Mouse (Mus musculus): ENCODE data around the gene Fasn. TPM values are rescaled to one million over a fixed set of nuclear protein-coding genes. Genes with fewer than 3 reads are reported as not detected.
"Not testable (repeated sequence)": the region's sequence is repeated elsewhere in the genome, so short reads cannot be mapped to it uniquely, and the experiment has no call there.

Fasn gene
- 56.1 and 66.1 TPM in 2 replicates for polyA plus RNA-seq (2014; fragmentation: Nextera tagmentation; extraction: Ambion mirVana)

DNA sequence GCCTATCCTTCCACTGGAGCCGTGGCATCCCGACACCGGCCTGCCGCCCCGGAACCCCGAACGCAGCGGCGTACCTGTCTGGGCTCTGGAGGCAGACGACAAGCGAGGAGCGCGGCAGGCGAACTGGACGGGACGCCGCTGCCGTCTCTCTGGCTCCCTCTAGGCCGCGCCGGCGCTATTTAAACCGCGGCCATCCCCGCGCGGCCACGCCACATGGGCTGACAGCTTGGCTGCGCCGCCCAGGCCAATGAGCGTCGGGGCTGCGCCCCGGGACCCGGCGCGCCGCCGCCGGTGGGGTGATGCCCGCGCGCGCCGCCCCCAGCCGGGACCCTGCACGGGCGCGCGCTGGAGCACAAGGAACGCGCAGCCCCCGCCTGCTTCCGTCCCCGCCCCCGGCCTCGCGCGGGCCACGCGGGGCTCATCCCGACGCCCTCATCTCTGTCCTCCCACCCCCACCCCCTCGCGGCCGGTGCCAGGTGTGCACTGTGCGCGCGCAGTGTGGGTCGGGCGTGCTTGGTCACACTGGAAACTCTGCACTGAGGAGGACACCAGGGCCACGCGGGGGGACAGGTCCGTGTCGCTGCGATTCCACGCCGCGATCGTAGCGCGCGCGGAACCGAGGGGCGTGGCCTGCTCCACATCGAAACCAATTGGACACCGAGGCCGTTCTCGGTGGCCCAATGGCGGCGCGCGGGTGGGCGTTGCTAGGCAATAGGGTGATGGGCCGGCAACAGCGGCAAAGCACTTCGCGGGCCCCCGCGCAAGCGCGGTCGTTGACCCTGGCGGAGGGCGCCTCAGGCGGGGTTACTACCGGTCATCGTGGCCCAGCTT is at the start of gene Fasn:
TSS of gene Fasn (minus strand) at position 592 of the 831 bp plus-strand sequence.
- ATAC-seq (replicated peaks; ENCODE audit: insufficient number of reproducible peaks, low FRiP score, low TSS enrichment, low read depth) (peak; percentile 87), DNase-seq (ENCODE audit: low spot score) (peak; percentile 97)
- peak within 1 kb of the TSS; percentile 94 for H3K9ac ChIP-seq (replicated peaks; ENCODE audit: low read length)
- H3K36me3 ChIP-seq (replicated peaks; ENCODE audit: control insufficient read depth, insufficient read depth, low read depth, low read length): peaks cover 14% of the 10 kb centered on the region
- H3K4me3 ChIP-seq (ENCODE audit: low read depth, low read length): peak within 1 kb of the TSS; percentile 92
- no peaks in the 10 kb centered on the region for H3K9me3 ChIP-seq (replicated peaks; ENCODE audit: control insufficient read depth, low read length)
- peak within 1 kb of the TSS; percentile 97 for H3K27ac ChIP-seq (replicated peaks; ENCODE audit: low read depth, low read length)
- WGBS: 0% methylated on average over 100 of the region's 109 CpGs
- H3K27me3 ChIP-seq (ENCODE audit: control insufficient read depth, insufficient read depth, low read length): no peaks in the 10 kb centered on the region
- peaks cover 22% of the 10 kb centered on the region for H3K4me1 ChIP-seq (ENCODE audit: control insufficient read depth, insufficient read depth, low read length)
- peak within 1 kb of the TSS; percentile 64 for H3K4me2 ChIP-seq (ENCODE audit: low read depth, low read length)

DNA sequence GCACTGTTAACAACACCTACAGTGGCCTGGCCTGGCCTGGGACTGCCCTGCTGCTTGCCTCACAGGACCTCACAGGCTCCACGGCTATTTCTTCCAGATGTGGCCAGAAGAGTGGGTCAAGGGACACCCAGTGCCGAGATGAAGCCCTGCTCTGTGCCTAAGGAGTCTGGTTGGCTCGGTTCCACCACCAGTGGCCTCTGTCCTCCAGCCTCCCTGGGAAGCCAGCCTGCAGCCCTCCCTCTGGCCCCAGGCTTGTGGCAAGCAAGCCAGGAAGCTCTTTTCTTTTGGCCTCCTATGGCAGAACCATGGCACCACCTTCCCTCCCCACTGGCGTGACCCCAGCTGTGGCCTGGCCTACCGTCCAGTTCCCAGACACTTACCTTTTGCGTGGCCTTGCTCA is 48.9 kb upstream of the Fasn start:
- Histone ChIP-seq H3K4me1 (ENCODE audit: control insufficient read depth, insufficient read depth, low read length) (no peaks in the 10 kb centered on the region), H3K4me3 (ENCODE audit: low read depth, low read length) (no peak overlapping the region), H3K27me3 (ENCODE audit: control insufficient read depth, insufficient read depth, low read length) (no peaks in the 10 kb centered on the region), H3K4me2 (ENCODE audit: low read depth, low read length) (no peak overlapping the region), H3K36me3 (replicated peaks; ENCODE audit: control insufficient read depth, insufficient read depth, low read depth, low read length) (no peaks in the 10 kb centered on the region), H3K9ac (replicated peaks; ENCODE audit: low read length) (no peak overlapping the region; the same call in 1 of the 2 replicates), H3K27ac (replicated peaks; ENCODE audit: low read depth, low read length) (no peak overlapping the region), H3K9me3 (replicated peaks; ENCODE audit: control insufficient read depth, low read length) (no peaks in the 10 kb centered on the region)
- WGBS: 53% methylated on average over 6 of the region's 6 CpGs
- DNase-seq (ENCODE audit: low spot score) (no peak), ATAC-seq (replicated peaks; ENCODE audit: insufficient number of reproducible peaks, low FRiP score, low TSS enrichment, low read depth) (no peak)

DNA sequence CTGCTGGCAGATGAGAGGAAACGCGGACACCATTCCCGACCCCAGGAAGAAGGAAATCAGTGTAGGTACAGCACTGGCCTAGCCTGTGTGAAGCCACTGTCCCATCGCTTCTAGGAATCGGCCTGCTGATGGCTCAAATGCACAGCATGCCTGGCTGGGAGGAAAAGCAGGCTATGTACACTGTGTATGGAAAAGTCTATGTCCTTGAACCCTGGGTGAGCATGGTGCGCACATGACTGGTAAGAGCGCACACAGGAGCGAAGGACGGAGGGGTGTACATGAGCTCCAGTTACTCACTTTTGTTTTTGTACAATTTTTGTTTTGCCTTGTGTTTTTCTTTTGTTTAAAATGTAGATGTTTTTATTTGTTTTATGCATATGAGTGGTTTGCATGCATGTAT is 47.2 kb upstream of the Fasn start:
- H3K27me3 ChIP-seq (ENCODE audit: control insufficient read depth, insufficient read depth, low read length): no peaks in the 10 kb centered on the region
- no peaks in the 10 kb centered on the region for H3K36me3 ChIP-seq (replicated peaks; ENCODE audit: control insufficient read depth, insufficient read depth, low read depth, low read length)
- 91% methylated on average over 9 of the region's 9 CpGs for WGBS
- no peak overlapping the region; the same call in 1 of the 2 replicates for H3K9ac ChIP-seq (replicated peaks; ENCODE audit: low read length)
- no peak overlapping the region for H3K4me3 ChIP-seq (ENCODE audit: low read depth, low read length)
- H3K27ac ChIP-seq (replicated peaks; ENCODE audit: low read depth, low read length): no peak overlapping the region
- no peak for ATAC-seq (replicated peaks; ENCODE audit: insufficient number of reproducible peaks, low FRiP score, low TSS enrichment, low read depth)
- no peaks in the 10 kb centered on the region for H3K9me3 ChIP-seq (replicated peaks; ENCODE audit: control insufficient read depth, low read length)
- H3K4me2 ChIP-seq (ENCODE audit: low read depth, low read length): no peak overlapping the region
- H3K4me1 ChIP-seq (ENCODE audit: control insufficient read depth, insufficient read depth, low read length): no peaks in the 10 kb centered on the region
- DNase-seq (ENCODE audit: low spot score): no peak

DNA sequence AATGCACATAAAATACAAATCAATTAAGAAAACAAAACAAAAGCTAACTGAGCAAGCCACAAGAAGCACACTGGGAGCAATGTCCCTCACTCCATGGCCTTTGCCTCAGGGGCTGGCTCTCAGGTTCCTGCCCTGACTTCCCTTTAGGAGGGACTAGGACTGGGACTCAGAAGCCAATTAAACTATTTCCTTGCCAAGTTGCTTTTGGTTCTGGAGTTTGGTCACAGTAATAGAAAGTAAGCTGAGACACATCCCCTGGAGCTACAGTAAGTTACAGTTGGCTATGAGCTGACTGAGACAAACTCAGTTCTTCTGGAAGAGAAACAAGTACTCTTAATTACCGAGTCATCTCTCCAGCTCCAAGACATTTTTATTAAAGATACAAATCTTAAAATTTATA is 41.5 kb upstream of the Fasn start:
- DNase-seq (ENCODE audit: low spot score): no peak
- H3K27ac ChIP-seq (replicated peaks; ENCODE audit: low read depth, low read length): no peak overlapping the region
- no peak overlapping the region for H3K4me3 ChIP-seq (ENCODE audit: low read depth, low read length)
- H3K36me3 ChIP-seq (replicated peaks; ENCODE audit: control insufficient read depth, insufficient read depth, low read depth, low read length): no peaks in the 10 kb centered on the region
- no peaks in the 10 kb centered on the region for H3K9me3 ChIP-seq (replicated peaks; ENCODE audit: control insufficient read depth, low read length)
- no peak for ATAC-seq (replicated peaks; ENCODE audit: insufficient number of reproducible peaks, low FRiP score, low TSS enrichment, low read depth)
- H3K27me3 ChIP-seq (ENCODE audit: control insufficient read depth, insufficient read depth, low read length): no peaks in the 10 kb centered on the region
- H3K9ac ChIP-seq (replicated peaks; ENCODE audit: low read length): no peak overlapping the region
- WGBS: 74% methylated on average over 1 of the region's 1 CpGs
- no peaks in the 10 kb centered on the region for H3K4me1 ChIP-seq (ENCODE audit: control insufficient read depth, insufficient read depth, low read length)
- H3K4me2 ChIP-seq (ENCODE audit: low read depth, low read length): no peak overlapping the region

DNA sequence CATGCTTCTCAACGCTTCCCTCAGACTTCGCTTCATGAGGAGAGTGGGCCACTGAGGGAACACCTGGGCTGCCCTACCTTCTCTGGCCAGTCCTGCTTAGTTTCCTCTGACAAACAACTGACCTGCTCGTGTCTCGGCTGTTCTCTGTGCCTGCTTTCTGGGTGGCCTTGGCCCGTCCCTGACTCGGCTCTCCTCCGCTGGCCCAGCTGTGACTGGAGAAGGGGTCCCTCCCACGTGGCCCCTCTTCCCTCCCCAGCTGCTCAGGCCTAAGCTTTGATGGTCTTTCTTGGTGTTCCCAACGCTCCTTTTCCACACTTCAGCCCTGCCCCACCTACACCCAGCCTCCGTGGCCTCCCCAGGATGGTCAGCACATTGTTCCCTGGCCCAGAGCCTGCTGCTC is 38.5 kb upstream of the Fasn start:
- Histone ChIP-seq H3K9me3 (replicated peaks; ENCODE audit: control insufficient read depth, low read length) (no peaks in the 10 kb centered on the region), H3K4me2 (ENCODE audit: low read depth, low read length) (no peak overlapping the region), H3K4me1 (ENCODE audit: control insufficient read depth, insufficient read depth, low read length) (no peaks in the 10 kb centered on the region), H3K27ac (replicated peaks; ENCODE audit: low read depth, low read length) (no peak overlapping the region), H3K9ac (replicated peaks; ENCODE audit: low read length) (no peak overlapping the region; the same call in 1 of the 2 replicates), H3K36me3 (replicated peaks; ENCODE audit: control insufficient read depth, insufficient read depth, low read depth, low read length) (no peaks in the 10 kb centered on the region), H3K4me3 (ENCODE audit: low read depth, low read length) (no peak overlapping the region), H3K27me3 (ENCODE audit: control insufficient read depth, insufficient read depth, low read length) (no peaks in the 10 kb centered on the region)
- 72% methylated on average over 10 of the region's 10 CpGs for WGBS
- no peak for ATAC-seq (replicated peaks; ENCODE audit: insufficient number of reproducible peaks, low FRiP score, low TSS enrichment, low read depth)
- no peak for DNase-seq (ENCODE audit: low spot score)

DNA sequence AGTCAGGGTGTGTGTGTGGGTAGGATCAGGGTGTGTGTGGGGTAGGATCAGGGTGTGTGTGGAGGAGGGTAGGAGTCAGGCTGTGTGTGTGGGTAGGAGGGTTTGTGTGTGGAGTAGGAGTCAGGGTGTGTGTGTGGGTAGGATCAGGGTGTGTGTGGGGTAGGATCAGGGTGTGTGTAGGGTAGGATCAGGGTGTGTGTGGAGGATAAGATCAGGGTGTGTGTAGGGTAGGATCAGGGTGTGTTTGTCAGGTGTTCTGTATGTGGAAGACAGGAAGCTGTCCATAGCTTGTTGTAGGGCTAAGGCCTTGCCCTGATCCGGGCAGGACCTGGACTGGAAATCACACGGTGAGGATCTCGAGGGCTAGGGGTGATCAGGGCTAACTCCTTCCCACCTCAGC is 31.6 kb upstream of the Fasn start:
- WGBS: 94% methylated on average over 3 of the region's 3 CpGs
- not testable (repeated sequence) for H3K27ac ChIP-seq (replicated peaks; ENCODE audit: low read depth, low read length); H3K4me3 ChIP-seq (ENCODE audit: low read depth, low read length); H3K4me1 ChIP-seq (ENCODE audit: control insufficient read depth, insufficient read depth, low read length); H3K36me3 ChIP-seq (replicated peaks; ENCODE audit: control insufficient read depth, insufficient read depth, low read depth, low read length); ATAC-seq (replicated peaks; ENCODE audit: insufficient number of reproducible peaks, low FRiP score, low TSS enrichment, low read depth); H3K4me2 ChIP-seq (ENCODE audit: low read depth, low read length); H3K9me3 ChIP-seq (replicated peaks; ENCODE audit: control insufficient read depth, low read length); DNase-seq (ENCODE audit: low spot score); H3K27me3 ChIP-seq (ENCODE audit: control insufficient read depth, insufficient read depth, low read length); H3K9ac ChIP-seq (replicated peaks; ENCODE audit: low read length)

DNA sequence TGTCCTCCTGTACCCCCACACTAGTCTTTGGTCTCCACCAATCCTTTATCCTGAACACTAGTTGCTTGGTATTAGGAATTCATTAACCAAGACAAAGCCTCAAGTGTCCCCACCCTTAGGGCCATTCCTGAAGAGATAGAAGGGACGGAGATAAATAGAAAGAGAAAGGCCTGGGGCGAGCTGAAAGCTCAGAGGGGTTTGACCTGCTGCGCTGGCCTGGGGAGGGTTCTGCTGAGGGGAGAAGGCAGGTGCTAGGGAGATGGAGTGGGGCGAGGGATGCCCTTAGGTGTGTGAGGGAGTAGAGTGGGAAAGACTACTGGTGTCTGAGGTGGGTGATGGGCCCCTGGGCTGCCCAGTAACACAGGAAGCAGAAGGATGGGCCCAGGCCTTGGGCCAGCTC is 29.4 kb upstream of the Fasn start:
- Histone ChIP-seq H3K27ac (replicated peaks; ENCODE audit: low read depth, low read length) (no peak overlapping the region), H3K36me3 (replicated peaks; ENCODE audit: control insufficient read depth, insufficient read depth, low read depth, low read length) (no peaks in the 10 kb centered on the region), H3K4me2 (ENCODE audit: low read depth, low read length) (no peak overlapping the region), H3K9me3 (replicated peaks; ENCODE audit: control insufficient read depth, low read length) (no peaks in the 10 kb centered on the region), H3K4me1 (ENCODE audit: control insufficient read depth, insufficient read depth, low read length) (no peaks in the 10 kb centered on the region), H3K27me3 (ENCODE audit: control insufficient read depth, insufficient read depth, low read length) (no peaks in the 10 kb centered on the region), H3K4me3 (ENCODE audit: low read depth, low read length) (no peak overlapping the region), H3K9ac (replicated peaks; ENCODE audit: low read length) (no peak overlapping the region)
- WGBS: 65% methylated on average over 4 of the region's 4 CpGs
- DNase-seq (ENCODE audit: low spot score): no peak
- ATAC-seq (replicated peaks; ENCODE audit: insufficient number of reproducible peaks, low FRiP score, low TSS enrichment, low read depth): peak; percentile 27; the same call in 1 of the 2 replicates

DNA sequence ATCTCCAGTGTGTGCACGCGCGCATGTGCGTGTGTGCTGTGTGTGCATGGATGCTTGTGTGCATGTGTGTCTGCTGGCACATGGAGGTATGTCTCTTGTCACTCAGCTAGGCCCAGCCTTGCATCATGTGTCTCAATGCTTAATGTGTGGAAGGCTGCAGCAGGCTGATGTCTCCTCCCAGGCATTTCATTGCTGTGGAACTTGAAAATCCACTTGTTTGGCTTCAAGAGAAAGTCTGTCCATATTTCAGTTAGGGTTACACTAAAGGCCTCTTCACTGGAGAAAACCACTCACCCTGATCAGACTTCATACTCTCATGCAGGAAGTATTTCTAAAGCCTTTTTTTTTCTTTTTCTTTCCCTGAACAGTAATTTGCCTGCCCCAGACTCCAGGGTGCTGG is 28.8 kb upstream of the Fasn start:
- no peaks in the 10 kb centered on the region for H3K9me3 ChIP-seq (replicated peaks; ENCODE audit: control insufficient read depth, low read length)
- no peak overlapping the region for H3K4me2 ChIP-seq (ENCODE audit: low read depth, low read length)
- ATAC-seq (replicated peaks; ENCODE audit: insufficient number of reproducible peaks, low FRiP score, low TSS enrichment, low read depth) (no peak), DNase-seq (ENCODE audit: low spot score) (no peak)
- no peaks in the 10 kb centered on the region for H3K36me3 ChIP-seq (replicated peaks; ENCODE audit: control insufficient read depth, insufficient read depth, low read depth, low read length)
- no peaks in the 10 kb centered on the region for H3K27me3 ChIP-seq (ENCODE audit: control insufficient read depth, insufficient read depth, low read length)
- WGBS: 97% methylated on average over 4 of the region's 4 CpGs
- no peak overlapping the region for H3K9ac ChIP-seq (replicated peaks; ENCODE audit: low read length)
- no peak overlapping the region for H3K4me3 ChIP-seq (ENCODE audit: low read depth, low read length)
- H3K4me1 ChIP-seq (ENCODE audit: control insufficient read depth, insufficient read depth, low read length): no peaks in the 10 kb centered on the region
- H3K27ac ChIP-seq (replicated peaks; ENCODE audit: low read depth, low read length): no peak overlapping the region

Data from embryonic facial prominence, embryonic 11.5 days (tissue).